Mouse (Mus musculus) v-Abl transformed pro-B cells (cell line): ENCODE measurements around the gene Prkar2b.
"Not testable (repeated sequence)": the region's sequence is repeated elsewhere in the genome, so short reads cannot be mapped to it uniquely, and the experiment has no call there.

ENCODE experiments used
- in situ Hi-C, 2 experiments: fragments of 400-800 bp; cut with MboI; formaldehyde crosslinking; loops; one replicate each; pipeline ENCODE4 v1.15.1; 2025; ENCODE audit not compliant: unreplicated experiment in 2 of 2

Gene Prkar2b

DNA sequence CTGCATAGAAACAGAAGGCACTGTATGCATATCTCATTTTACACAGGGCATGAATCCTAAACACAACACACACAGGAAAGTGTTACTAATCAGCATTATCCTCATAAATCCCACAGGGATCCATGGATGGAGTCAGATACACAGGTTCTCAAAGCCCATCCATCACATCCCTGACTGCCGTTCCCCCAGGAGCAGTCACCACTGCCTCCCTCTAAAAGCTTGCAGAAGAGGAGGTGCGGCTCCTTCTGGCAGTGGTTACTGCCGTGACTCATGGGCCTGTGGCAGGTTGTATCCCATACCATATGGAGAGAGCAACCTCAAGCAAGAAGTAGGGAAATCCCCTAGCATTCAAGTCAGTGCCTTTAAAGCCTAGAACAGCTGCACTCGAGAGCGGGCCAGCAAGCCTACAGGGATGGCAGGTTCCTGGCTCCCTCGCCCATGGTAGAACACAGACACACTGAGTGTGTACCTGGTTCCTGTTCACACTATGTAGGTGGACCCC, 45.8 kb downstream of the Prkar2b start:
- in situ Hi-C loops, result loop anchor here in 1 of 2 experiments (5.0 kb wide), 1 partner anchor 37 kb away; no protein-coding TSS in a partner anchor

DNA sequence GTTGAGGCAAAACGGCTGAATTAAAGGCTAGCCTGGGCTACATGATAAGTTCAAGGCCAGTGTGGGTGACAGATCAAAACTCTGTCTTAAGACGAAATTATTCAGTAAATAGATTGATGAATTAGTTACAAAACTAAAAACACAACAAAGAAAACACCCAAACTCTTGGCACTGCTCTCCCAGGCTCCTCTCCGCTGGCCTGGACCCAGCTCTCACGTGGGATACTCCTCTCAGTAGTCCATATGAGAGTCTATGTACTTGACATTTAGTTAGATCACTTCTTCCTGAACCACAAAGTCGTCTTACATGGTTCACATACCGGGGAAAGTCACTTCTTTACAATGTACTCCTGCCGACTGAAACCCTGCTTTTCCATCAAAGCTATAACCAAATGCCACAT, 46.3 kb downstream of the Prkar2b start:
- in situ Hi-C loops, result loop anchor here in 1 of 2 experiments (5.0 kb wide), 1 partner anchor 37 kb away; no protein-coding TSS in a partner anchor

DNA sequence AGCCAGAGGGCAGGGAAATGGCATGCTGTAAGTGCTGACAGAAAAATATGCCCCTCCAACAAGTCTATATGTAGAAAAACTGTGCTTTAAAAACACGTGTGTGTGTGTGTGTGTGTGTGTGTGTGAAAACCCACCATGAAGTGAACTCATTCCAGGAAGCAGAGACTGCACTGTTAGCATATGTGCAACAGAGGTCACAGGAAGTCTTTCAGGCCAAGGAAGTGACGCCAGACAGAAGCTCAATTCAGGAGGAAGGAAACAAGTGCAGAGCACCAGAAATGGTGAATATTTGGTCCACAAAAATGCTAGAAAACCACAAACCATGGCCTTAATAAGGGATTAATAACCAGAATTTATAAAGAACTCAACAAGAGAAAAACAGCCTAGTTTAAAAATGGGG, 48.9 kb downstream of the Prkar2b start:
- in situ Hi-C loops, result no loop called here

DNA sequence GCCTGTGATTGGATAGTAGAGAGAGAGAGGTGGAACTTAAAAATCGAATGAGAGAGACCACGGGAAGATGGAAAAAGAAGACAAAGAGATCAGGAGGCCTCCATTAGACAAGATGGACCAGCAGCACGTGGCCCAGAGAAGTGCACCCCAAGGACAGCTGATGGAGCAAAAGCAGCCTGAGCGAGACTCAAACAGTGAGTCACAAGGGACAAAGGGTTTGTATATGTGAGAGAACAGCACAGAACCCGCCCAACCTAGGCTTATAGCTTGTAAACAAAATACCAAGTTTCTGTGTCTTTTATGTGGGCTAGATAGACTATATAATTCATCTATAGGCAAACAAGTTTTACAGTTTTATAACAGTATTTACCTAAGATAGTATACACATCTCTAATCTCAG, 50.0 kb downstream of the Prkar2b start:
- in situ Hi-C loops, result no loop called here

DNA sequence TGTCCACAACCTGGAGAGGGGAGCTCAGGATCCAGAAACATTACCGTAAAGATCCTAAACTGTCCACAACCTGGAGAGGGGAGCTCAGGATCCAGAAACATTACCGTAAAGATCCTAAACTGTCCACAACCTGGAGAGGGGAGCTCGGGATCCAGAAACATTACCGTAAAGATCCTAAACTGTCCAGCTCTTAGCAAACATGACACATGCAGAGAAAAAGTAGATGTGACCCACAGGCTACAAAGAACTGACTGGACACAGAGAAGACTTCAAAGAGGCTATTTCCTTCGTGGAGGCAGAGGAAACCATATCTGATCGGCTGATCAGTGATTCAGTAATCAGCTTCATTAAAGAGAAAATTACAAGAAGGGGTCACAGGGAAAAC, 51.1 kb downstream of the Prkar2b start:
- in situ Hi-C loops, result not testable (repeated sequence)

DNA sequence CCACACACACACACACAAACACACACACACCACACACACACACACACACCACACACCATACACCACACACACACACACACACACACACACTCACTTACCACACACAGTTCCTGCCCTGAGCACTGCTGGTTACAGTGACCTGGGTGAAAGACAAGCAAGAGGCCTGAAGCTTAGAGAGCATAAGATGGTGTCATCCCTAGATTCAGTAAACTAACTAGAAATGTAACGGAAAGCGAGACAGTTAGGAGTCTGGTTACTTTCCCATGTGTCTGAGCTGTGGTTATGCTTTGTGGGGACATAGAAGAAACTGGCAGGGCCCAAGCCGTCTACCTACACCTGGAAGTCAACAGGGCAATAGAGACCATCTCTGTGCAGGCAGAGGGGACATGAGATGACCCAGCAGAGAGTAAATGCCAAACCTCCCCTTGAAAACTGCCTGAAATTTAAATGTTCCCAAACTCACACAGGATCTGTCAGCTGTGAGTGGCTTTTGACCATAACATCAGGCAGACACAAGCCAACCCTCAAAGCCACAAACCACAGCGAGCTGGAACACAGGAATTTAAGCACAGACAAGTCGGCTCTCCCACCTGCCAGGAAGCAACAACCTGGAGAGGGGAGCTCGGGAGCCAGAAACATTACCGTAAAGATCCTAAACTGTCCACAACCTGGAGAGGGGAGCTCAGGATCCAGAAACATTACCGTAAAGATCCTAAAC, 51.7 kb downstream of the Prkar2b start:
- in situ Hi-C loops, result no loop called here

DNA sequence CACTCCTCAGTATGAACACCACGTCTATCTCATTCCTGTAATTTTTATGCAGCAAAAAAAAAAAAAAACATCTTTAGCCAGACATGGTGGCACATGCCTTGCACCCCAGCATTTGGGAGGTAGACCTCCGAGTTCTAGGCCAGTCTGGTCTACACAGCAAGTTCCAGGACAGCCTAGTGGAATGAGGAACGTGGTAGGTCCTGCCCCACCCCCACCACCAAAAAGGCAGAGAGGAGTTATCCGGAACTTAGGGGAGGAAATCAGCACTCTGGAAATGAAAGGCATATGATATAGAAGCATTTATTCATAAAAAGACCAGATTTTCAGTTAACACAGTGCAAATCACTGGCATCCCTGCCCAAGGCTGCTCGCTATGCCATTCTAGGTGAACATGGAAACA, 52.4 kb downstream of the Prkar2b start:
- in situ Hi-C loops, result no loop called here

DNA sequence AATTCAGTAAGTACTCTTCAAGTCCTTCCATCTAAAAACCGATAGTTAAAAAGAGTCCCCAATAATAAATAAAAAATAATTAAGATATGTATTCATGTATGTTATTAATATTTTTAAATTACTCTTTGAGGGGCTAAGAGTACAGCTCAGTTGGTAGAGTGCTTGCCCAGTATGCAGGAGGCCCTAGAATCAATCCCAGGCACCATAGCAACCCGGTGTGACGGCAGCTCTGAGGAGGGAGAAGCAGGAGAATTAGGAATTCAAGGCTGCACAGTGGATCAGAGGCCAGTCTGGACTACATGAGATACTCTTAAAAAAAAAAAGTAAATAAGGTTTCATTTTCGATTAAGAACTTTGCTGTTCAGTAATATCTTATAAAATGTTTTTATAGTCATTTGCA, 53.5 kb downstream of the Prkar2b start:
- in situ Hi-C loops, result no loop called here

DNA sequence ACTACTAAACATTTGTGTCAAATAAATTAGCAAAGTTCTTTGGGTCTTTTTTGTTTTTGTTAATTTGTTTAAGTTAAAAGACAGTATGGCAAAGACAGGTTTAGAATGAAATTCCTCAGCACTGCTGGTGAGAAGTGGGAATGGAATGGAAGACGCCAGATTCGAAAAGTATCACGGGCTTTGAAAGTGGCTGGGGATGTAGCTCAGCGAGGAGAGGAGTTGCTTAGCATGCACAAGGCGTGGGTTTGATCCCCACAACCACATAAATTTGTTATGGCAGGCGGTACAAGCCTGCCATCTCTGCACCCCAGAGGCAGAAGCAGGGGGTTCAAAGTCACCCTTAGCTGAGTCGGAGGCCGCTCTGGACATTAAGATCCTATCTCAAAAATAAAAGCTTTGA, 54.1 kb downstream of the Prkar2b start:
- in situ Hi-C loops, result no loop called here

DNA sequence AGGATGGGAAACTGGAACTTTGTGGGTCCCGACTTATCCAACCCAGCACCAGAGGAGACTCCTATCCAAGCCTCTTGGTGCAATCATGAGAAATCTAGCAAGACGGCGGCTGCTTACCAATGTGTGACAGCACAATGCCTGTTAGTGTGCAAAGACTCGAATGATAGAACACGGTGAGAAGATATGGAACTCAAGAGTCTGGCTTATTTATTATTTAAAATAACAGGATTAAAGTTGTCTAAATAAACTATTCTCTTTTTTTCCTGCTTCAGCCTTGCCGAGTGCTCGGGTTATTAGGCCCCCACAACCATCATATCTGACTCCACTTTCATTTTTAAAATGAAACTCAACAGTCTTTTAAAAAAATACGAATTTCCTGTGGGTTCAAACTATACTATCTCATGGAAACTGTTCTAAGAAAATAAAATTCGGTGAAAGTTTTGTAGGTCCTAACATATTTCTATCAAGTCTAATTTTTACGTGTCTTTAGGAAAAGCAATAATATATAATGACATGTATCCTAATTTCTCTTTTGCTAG, 54.6 kb downstream of the Prkar2b start:
- in situ Hi-C loops, result no loop called here

DNA sequence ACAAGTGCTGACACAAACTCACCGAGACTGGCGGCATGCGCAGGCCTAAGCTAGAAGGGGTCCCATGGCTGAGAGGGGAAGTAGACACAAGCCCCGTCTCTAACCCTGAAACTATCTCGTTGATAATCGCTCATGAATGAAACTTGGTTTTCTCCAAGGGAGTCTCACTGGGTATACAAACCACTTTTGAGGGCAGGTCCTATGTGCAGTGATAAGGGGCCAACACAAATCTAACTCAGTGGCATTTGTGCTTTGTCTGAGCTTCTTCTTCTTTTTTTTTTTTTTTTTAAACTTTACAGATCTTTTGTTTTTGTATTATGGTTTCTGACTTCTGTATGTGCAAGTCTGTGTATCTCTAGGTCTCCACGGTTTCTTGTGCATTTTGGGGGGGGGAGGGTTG, 60.6 kb downstream of the Prkar2b start:
- in situ Hi-C loops, result no loop called here

DNA sequence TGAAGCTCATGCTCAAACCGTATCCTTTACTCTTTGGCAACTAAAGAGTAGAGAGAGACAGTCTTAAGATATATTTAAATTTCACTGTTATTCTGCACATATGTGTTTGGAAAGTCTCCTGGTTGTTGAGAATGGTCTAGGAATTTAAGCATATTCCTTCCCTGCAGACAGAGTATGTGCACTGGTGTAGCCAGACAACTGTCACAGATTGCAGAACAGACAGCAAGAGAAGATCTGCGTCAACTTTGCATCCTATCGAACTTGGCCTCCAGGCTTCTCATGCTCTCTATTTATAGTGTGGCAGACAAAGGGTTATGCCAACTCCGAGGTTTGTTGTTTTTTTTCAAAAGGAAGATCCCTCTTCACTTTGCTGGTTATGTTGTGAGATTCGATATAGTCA, 62.4 kb downstream of the Prkar2b start:
- in situ Hi-C loops, result no loop called here

DNA sequence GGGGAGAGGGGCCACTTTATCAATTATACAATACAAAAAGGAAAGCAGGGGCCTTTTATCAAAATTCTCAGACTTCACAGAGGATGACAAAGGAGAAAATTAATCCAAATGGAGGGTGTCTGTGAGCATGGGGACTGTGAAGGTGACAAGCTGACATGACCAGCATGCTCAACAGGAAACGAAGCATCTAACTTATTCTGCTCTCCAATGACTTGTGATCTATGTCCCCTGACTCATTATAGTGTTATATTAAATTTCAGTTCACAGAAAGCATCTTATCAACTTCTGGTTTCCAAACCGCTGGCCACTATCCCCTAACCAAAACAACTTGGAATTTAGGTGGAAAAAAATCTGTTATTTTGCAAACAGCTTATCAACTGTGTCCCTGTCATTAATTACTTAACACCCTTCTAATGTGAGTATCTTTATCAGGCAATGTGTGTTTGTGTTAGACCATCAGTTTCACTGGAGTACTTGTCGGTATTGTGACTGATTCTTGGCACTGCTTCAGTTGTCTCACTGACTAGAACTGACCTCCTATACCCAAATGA, 63.7 kb downstream of the Prkar2b start:
- in situ Hi-C loops, result no loop called here

DNA sequence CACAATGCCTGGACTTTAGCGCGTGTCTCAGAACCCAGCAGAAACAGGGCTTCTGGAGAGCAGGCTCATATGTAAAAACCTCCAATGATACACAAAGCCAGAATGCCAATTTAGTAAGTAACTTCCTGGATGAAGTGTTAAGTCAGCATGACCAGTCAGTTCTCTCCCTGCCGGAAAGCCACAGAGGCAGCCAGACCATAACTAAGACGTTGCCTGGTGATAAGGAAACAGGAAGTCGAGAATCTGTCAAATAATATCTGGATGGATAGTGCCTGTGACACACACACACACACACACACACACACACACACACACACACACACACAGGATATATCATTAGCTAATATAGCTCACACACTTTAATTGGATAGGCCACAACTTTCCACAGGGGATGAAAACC, 64.2 kb downstream of the Prkar2b start:
- in situ Hi-C loops, result no loop called here

DNA sequence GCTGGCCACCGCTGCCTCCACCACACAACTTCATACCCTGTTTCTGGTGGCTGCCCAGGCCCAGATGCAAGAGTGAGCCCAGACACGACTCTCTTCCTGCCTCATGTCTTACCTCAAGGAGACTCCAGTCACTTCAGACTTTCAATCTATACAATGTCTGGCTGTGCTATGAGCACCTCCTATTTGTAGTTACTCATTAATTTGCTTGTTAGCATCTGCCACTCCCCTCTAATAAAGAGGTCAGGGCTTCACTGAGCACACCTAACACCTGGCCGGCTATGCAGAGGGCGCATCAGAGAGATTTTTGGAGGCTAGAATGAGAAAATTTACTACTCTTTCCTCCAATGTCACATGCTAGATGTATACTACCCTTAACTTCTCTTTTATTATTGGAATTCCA, 70.5 kb downstream of the Prkar2b start:
- in situ Hi-C loops, result no loop called here

DNA sequence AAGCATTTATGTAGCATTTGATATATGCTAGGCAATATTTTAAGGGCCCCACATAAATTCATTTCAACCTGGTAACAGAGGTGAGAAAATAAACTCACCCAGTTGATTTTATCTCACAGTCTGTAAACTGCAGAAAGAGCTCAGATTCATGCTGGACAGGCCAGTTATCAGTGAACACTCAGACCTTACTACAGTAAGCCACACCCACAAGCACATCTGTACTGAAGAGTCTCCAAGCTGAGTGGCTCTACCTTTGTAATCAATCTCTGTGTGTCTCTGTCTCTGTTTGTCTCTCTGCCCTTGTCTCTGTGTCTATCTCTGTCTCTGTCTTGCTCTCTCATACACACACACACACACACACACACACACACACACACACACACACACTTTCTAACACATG, 71.4 kb downstream of the Prkar2b start:
- in situ Hi-C loops, result no loop called here

DNA sequence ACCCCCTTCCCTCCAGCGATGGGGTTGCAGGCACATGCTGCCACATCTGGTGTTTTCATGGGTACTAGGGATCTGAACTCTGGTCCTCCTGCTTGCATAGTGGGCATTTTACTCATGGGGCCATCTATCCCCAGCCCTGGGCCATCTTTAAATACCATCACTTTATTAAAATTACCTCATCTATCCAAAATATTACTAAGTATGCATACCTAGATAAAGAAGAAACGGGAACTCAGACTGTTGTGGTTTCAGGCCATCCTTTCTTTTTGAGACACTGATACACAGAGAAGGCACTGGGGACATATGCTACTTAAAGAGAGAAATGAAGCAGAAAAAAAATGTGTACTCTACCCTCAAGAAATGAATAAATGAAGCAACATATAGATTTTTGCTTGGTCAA, 74.6 kb downstream of the Prkar2b start:
- in situ Hi-C loops, result no loop called here

DNA sequence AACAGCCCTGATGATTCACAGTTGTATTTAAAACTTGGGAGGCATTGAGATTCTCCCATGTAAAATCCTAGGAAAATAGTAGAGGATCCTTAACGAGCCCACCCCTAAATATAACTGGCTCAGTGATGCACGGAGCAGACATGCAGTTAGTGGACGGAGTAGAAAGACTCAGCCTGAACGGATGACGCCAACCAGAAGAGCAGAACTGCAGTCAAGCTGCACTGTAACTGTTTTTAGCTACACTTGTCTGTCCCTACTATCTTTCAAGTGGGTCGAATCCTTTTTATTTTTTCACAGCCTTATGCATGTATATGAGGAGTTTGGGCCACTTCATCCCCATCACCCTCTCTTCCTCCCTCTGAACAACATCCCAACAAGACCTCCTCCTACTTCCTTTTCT, 75.4 kb downstream of the Prkar2b start:
- in situ Hi-C loops, result no loop called here

DNA sequence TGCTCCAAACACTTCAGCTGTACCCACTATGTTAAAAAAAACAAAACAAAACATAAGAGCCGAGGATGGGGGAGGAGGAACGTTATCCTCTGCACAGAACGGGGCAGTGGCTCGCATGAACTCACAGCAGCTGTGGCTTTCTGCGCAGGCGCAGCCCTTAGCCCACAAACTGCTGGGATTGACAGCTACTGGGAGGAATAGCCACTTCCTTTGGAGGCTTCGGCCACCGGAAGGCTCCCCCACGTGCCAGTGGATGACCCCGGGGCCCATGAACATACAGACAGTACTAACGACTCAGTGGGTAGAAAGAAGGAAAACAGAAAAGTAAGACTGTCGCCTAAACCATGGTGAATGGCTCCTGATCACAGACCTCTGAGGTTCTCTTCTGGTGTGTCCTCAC, 76.4 kb downstream of the Prkar2b start:
- in situ Hi-C loops, result loop anchor here in 1 of 2 experiments (5.0 kb wide), 1 partner anchor 68 kb away; no protein-coding TSS in a partner anchor

DNA sequence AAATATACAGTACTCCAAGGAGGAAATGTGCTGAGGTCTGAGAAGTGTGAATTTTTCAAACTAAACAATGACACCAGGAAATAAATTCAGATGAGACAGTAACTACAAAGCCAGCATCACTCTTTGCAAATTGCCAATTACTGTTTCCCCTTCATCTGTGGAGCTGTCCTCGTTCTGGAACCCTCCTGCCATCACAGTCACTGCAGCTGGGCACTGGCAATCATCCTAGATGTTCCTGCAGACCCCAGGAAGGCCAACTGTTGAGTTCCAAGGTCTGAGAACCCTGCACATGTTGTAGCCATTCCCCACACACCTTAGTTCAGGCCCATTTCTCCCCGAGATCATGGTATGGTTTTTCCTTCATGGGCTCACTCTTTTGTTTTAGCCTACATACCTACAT, 76.9 kb downstream of the Prkar2b start:
- in situ Hi-C loops, result loop anchor here in 1 of 2 experiments (5.0 kb wide), 1 partner anchor 68 kb away; no protein-coding TSS in a partner anchor

DNA sequence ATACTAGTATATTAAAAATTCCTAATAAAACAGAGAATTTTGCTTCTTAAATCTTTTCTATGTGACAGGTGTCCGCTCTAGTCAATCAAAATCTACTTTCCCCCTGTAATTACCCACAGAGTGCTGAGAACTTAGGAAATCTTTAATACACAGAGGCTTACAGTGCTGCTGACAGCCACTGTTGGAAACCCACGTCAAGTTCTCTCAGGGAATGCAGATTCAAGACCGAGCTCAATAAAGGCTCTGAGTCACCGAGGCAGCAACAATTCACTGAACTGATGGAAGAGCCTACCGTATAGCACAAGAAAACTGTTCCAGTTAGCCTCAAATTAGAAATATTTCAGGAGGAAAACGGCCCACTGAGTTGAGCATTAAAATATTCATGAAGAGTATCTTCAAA, 77.3 kb downstream of the Prkar2b start:
- in situ Hi-C loops, result loop anchor here in 1 of 2 experiments (5.0 kb wide), 1 partner anchor 69 kb away; no protein-coding TSS in a partner anchor

DNA sequence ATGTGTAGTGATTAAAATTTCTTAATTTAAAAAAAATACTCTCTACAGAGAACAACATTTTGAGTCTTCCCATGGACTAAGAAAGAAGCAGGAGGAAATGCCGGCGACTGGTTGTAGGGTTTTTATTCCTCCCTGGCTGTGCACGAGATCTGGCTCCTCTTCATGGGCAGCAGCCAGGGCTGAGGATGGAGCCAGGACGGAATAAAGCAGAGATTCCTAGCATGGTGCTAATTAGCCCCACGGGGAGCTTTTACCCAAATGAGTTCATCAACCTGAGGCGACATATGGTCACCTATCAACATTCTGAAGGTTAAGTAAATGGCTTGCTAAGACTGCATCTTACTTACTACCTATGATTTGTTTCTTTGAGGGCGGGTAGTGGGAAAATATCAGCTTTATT, 77.9 kb downstream of the Prkar2b start:
- in situ Hi-C loops, result loop anchor here in 1 of 2 experiments (5.0 kb wide), 1 partner anchor 69 kb away; no protein-coding TSS in a partner anchor
